Mouse (Mus musculus): ENCODE measurements around the gene Smarca2. TPM values are rescaled to one million over a fixed set of nuclear protein-coding genes. Genes with fewer than 3 reads are reported as not detected.

Smarca2 gene
- total and polyA plus RNA-seq, 3 experiments: 20.1 to 66.4 (median 31.4) TPM

DNA sequence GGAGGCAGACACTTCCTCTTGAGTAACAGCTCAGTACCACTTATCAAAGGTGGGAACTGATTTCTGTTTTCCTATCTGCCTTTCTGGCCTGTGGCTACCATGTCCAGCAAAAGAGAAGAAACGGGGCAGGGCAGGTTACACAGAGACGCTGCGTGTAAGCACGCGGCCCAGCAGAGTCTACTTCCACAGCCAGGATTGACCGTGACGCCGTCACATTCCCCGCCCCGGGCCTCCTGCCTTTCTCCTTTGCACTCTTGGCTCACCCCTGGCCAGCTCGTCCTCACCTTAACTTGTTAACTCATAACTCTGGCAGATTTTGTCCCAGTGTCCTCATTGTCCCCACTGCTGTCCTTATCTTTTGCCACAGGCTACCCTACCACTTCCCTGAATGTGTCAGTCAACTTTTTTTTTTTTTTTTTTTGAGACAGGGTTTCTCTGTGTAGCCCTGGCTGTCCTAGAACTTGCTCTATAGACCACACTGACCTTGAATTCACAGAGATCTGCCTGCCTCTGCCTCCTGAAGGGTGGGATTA lies 167.3 kb downstream of the Smarca2 start:
- no peak for TF ChIP-seq GATA1 (IDR thresholded peaks at IDR 0.05; ENCODE audit: borderline replicate concordance, low read length)
- peaks cover 69% of the 10 kb centered on the region for H3K36me3 ChIP-seq (replicated peaks)
- no peak overlapping the region for H3K4me3 ChIP-seq (ENCODE audit: low read depth, low read length)
- peaks cover 3% of the 10 kb centered on the region; the same call in 1 of the 2 replicates for H3K4me1 ChIP-seq (ENCODE audit: insufficient read depth, low read depth, low read length)
- H3K27me3 ChIP-seq (ENCODE audit: insufficient read depth, low read length): no peaks in the 10 kb centered on the region
- no peak for ATAC-seq (ENCODE audit: extremely low read depth, insufficient number of reproducible peaks, low FRiP score, poor library complexity, severe bottlenecking)
- DNase-seq (ENCODE audit: low spot score): no peak
- H3K9me3 ChIP-seq (replicated peaks): peaks cover 17% of the 10 kb centered on the region

DNA sequence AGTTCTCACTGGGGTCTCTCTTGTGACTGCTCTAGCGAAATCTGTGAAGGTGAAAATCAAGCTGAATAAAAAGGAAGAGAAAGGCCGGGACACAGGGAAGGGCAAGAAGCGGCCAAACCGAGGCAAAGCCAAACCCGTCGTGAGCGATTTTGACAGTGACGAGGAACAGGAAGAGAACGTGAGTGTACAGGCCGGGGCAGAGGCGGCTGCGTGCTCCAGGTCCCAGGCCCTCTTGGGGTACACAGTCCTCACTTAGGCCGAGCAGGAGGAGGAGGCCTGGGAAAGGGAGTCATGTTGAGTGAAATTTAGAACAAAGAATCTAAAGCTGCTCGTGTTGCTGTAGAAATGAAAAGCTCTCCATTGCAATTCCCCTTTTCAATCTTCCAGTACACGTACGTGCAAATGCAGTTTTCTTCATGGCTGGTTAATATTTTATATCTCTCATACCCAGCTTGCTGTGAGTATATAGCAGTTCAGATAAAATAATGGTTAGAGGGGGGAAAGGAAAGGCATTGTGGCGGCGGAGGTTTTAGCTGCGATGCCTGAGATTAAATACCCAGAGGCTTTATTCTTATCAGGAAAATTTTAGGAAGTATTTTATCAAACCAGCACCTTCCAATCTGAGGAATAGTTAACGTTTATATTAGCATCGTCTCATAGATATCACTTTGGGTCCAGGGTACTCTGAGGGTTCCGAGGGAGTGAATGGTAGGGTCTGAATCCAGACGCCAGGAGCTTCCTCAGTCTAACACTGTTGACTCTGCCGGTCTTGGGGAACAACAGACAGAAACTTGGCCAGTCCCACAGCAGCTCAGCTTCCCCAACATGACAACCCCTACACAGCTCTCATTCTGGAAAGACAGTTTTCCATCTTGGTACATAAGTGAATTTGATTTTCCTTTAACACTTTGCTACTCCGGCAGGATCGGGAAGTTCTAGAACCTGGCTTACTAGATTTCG lies 171.5 kb downstream of the Smarca2 start:
- H3K36me3 ChIP-seq (replicated peaks): peaks cover 69% of the 10 kb centered on the region
- ATAC-seq (ENCODE audit: extremely low read depth, insufficient number of reproducible peaks, low FRiP score, poor library complexity, severe bottlenecking): no peak

DNA sequence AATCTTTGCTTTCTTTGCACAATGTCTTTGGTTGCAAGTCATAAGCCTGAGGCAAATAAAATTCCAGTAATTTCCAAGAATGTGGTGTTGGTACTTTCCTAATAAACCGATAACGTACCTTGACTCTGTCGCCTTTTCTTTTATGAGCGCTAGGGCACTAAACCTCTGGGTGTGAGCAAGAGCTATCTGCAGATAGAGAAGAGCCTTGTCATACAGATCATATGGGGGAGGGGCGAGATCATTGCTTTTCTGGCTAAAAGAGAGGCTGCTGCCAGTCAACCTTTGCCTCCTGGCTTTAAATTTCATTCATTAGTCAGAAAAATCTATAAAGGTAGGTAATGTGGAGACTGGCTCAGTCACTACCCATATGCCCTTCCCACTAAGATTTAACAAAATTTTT lies 173.3 kb downstream of the Smarca2 start:
- H3K9me3 ChIP-seq (replicated peaks): peaks cover 9% of the 10 kb centered on the region
- no peaks in the 10 kb centered on the region for H3K4me1 ChIP-seq (ENCODE audit: insufficient read depth, low read depth, low read length)
- H3K36me3 ChIP-seq (replicated peaks): peaks cover 51% of the 10 kb centered on the region
- no peak overlapping the region for H3K4me3 ChIP-seq (ENCODE audit: low read depth, low read length)
- ATAC-seq (ENCODE audit: extremely low read depth, insufficient number of reproducible peaks, low FRiP score, poor library complexity, severe bottlenecking) (no peak), DNase-seq (ENCODE audit: low spot score) (no peak)
- TF ChIP-seq CTCF (IDR thresholded peaks at IDR 0.05; ENCODE audit: low read depth, low read length): no peak
- no peak for TF ChIP-seq GATA1 (IDR thresholded peaks at IDR 0.05; ENCODE audit: borderline replicate concordance, low read length)
- no peak for TF ChIP-seq TAL1 (conservative IDR thresholded peaks at IDR 0.05; ENCODE audit: low read depth, low read length)
- H3K27me3 ChIP-seq (ENCODE audit: insufficient read depth, low read length): no peaks in the 10 kb centered on the region

More for the DNA sequence above, 171.5 kb downstream of the Smarca2 start:
- Histone ChIP-seq H3K4me1 (ENCODE audit: insufficient read depth, low read depth, low read length) (peaks cover 3% of the 10 kb centered on the region; the same call in 1 of the 2 replicates), H3K9me3 (replicated peaks) (peaks cover 12% of the 10 kb centered on the region), H3K4me3 (ENCODE audit: low read depth, low read length) (no peak overlapping the region), H3K27me3 (ENCODE audit: insufficient read depth, low read length) (no peaks in the 10 kb centered on the region)
- TF ChIP-seq CTCF (IDR thresholded peaks at IDR 0.05; ENCODE audit: low read depth, low read length): no peak
- TF ChIP-seq POLR2AphosphoS5 (IDR thresholded peaks at IDR 0.05; ENCODE audit: insufficient replicate concordance, low read depth, low read length): no peak
- TF ChIP-seq GATA1 (IDR thresholded peaks at IDR 0.05; ENCODE audit: borderline replicate concordance, low read length): no peak
- TF ChIP-seq TAL1 (conservative IDR thresholded peaks at IDR 0.05; ENCODE audit: low read depth, low read length): no peak
- TF ChIP-seq GATA2 (IDR thresholded peaks at IDR 0.05; ENCODE audit: borderline replicate concordance, low read depth, low read length): no peak
- DNase-seq (ENCODE audit: low spot score): no peak

DNA sequence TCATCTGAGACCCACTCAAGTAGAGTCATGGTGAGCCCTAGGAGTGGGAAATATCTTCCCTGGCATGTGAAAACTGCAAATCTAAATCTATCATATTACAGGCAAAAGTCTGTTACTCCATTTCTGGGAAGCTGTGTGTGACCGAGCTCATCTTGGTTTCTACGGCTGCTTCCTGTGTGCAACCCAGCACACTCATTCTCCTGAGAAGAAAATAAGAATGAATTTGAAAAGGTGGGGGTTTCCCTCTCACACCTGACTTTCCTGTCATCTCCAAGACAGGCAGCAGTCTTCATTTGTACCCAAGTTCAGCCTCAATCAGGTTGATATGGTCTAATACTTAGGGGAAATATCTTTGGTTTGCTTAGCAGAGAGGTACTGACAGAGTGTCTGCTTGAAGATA lies 176.4 kb downstream of the Smarca2 start:
- H3K27me3 ChIP-seq (ENCODE audit: insufficient read depth, low read length): no peaks in the 10 kb centered on the region
- no peaks in the 10 kb centered on the region for H3K4me1 ChIP-seq (ENCODE audit: insufficient read depth, low read depth, low read length)
- peaks cover 27% of the 10 kb centered on the region for H3K36me3 ChIP-seq (replicated peaks)
- peaks cover 6% of the 10 kb centered on the region for H3K9me3 ChIP-seq (replicated peaks)
- H3K4me3 ChIP-seq (ENCODE audit: low read depth, low read length): no peak overlapping the region
- DNase-seq (ENCODE audit: low spot score) (no peak), ATAC-seq (ENCODE audit: extremely low read depth, insufficient number of reproducible peaks, low FRiP score, poor library complexity, severe bottlenecking) (no peak)
- TF ChIP-seq GATA1 (IDR thresholded peaks at IDR 0.05; ENCODE audit: borderline replicate concordance, low read length) (no peak), TAL1 (conservative IDR thresholded peaks at IDR 0.05; ENCODE audit: low read depth, low read length) (no peak), CTCF (IDR thresholded peaks at IDR 0.05; ENCODE audit: low read depth, low read length) (no peak), POLR2AphosphoS5 (IDR thresholded peaks at IDR 0.05; ENCODE audit: insufficient replicate concordance, low read depth, low read length) (no peak), GATA2 (IDR thresholded peaks at IDR 0.05; ENCODE audit: borderline replicate concordance, low read depth, low read length) (no peak)

DNA sequence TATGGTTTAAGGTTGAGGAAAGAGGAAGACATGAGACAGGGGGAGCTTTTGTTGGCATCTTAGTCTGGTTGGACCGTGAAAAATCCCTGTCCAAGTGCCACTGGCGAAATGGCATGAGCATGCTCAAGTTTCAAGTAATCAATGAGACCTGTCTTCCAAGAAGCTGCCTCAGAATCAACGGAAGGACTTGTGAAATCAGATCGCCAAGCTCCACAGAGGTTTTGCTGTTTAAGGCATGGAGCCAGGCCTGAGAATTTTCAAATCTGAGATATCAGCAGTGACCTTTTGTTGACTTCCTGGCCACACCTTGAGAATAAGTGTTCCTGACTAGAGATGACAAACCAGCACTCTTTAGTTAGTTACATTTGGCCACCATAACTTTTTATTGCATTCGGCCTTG lies 183.6 kb downstream of the Smarca2 start:
- Histone ChIP-seq H3K36me3 (replicated peaks) (no peaks in the 10 kb centered on the region), H3K4me3 (ENCODE audit: low read depth, low read length) (no peak overlapping the region), H3K27me3 (ENCODE audit: insufficient read depth, low read length) (no peaks in the 10 kb centered on the region), H3K4me1 (ENCODE audit: insufficient read depth, low read depth, low read length) (no peaks in the 10 kb centered on the region), H3K9me3 (replicated peaks) (no peaks in the 10 kb centered on the region; the same call in 1 of the 2 replicates)
- TF ChIP-seq GATA2 (IDR thresholded peaks at IDR 0.05; ENCODE audit: borderline replicate concordance, low read depth, low read length) (no peak), CTCF (IDR thresholded peaks at IDR 0.05; ENCODE audit: low read depth, low read length) (no peak), POLR2AphosphoS5 (IDR thresholded peaks at IDR 0.05; ENCODE audit: insufficient replicate concordance, low read depth, low read length) (no peak), GATA1 (IDR thresholded peaks at IDR 0.05; ENCODE audit: borderline replicate concordance, low read length) (no peak), TAL1 (conservative IDR thresholded peaks at IDR 0.05; ENCODE audit: low read depth, low read length) (no peak)
- no peak for DNase-seq (ENCODE audit: low spot score)
- no peak for ATAC-seq (ENCODE audit: extremely low read depth, insufficient number of reproducible peaks, low FRiP score, poor library complexity, severe bottlenecking)

DNA sequence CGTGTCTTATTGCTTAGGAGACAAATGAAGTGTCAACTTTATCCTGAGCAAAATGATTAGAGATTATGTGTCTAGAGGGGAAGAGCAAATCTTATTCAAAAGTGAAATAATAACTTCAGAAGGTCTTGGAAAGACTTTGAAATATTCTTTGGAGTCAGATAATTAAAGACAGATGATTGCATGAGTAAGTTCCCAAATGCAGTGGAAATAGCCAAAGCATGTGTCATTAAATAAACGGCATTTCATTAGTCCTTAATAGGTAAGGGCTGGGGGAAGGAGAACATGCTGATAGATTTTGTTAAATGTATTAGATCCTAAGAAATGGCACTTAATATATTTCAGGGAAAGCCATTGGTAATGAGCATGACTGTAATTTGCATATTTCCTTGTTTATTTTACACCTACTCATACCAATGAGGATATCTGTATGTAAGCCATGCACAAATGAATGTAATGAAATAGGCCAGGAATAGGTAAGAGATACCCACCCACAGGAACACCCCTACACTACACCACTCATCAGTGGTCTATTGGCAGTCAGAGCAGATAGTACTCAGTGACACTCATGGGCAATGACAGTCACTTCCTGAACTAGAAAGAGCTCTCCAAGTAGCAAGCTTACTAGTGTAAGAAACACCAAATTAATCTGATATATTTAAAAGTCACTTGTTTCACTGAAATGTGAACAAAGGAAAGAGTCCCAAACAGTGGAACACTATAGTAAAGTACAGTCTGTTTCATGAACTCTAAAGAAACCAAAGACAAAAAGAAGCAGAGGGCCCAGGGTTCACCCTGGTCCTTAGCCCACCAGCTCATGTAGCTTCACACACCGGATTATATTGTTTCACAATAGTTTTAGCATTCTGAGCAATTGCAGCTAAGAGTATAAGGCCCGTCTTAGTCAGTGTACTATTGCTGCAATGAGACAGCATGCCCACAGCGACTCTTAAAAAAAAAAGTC lies 185.8 kb downstream of the Smarca2 start:
- no peaks in the 10 kb centered on the region for H3K27me3 ChIP-seq (ENCODE audit: insufficient read depth, low read length)
- ATAC-seq (ENCODE audit: extremely low read depth, insufficient number of reproducible peaks, low FRiP score, poor library complexity, severe bottlenecking) (no peak), DNase-seq (ENCODE audit: low spot score) (no peak)
- TF ChIP-seq GATA2 (IDR thresholded peaks at IDR 0.05; ENCODE audit: borderline replicate concordance, low read depth, low read length): no peak
- no peak for TF ChIP-seq POLR2AphosphoS5 (IDR thresholded peaks at IDR 0.05; ENCODE audit: insufficient replicate concordance, low read depth, low read length)
- TF ChIP-seq GATA1 (IDR thresholded peaks at IDR 0.05; ENCODE audit: borderline replicate concordance, low read length): no peak
- TF ChIP-seq CTCF (IDR thresholded peaks at IDR 0.05; ENCODE audit: low read depth, low read length): no peak
- TF ChIP-seq TAL1 (conservative IDR thresholded peaks at IDR 0.05; ENCODE audit: low read depth, low read length): no peak
- H3K4me1 ChIP-seq (ENCODE audit: insufficient read depth, low read depth, low read length): no peaks in the 10 kb centered on the region
- H3K36me3 ChIP-seq (replicated peaks): no peaks in the 10 kb centered on the region
- no peaks in the 10 kb centered on the region; the same call in 1 of the 2 replicates for H3K9me3 ChIP-seq (replicated peaks)
- H3K4me3 ChIP-seq (ENCODE audit: low read depth, low read length): no peak overlapping the region

Measured in G1E (cell line).